Mouse (Mus musculus) E14TG2a.4 (cell line): ENCODE data around the gene Col2a1.

ENCODE experiments used
- CTCF ChIP-seq: conservative IDR thresholded peaks from 2 replicates; pipeline ENCODE4 v1.5.1; 2014; ENCODE audit warnings: low read length
- NANOG ChIP-seq: IDR thresholded peaks from 2 replicates; pipeline ENCODE4 v1.6.1; 2014; ENCODE audit warnings: borderline replicate concordance, low read length, mixed read lengths
- POU5F1 ChIP-seq: IDR thresholded peaks from 2 replicates; pipeline ENCODE4 v1.6.1; 2014; ENCODE audit warnings: low read length, borderline replicate concordance

GRCm38 (mm10) chr15:98001321-98002112 lies 3.0 kb downstream of the Col2a1 start:
- TF ChIP-seq CTCF (no peak), POU5F1 (no peak), NANOG (no peak)
